Mouse (Mus musculus): ENCODE measurements around the gene Rilp. TPM values are rescaled to one million over a fixed set of nuclear protein-coding genes. Genes with fewer than 3 reads are reported as not detected.
"Not testable (repeated sequence)": the region's sequence is repeated elsewhere in the genome, so short reads cannot be mapped to it uniquely, and the experiment has no call there.

Rilp gene
- polyA plus RNA-seq, 1 experiment: 1.6 TPM

DNA sequence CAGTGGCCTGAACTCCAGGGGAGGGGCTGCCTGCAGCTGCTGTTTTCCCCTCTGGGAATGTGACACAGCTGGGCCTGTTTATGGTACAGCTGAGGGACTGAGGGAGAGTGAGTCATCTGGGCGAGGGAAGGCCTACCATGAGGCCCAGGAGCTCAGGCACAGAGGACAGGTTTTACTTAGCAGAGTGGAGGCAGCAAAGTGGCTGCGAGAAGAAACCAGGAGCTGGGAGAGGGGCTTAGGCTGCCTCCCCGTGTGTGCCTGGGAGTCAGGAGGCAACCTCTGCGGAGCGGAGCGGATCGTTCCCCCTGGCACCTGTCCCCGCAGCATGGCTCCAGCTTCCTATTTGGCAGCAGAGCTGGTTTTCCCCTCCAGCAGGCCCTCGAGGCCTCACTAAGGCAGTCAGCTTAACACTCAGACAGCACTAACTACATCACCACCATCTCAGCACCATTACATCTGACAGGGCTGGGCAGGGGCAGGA, 42.1 kb downstream of the Rilp start:
- H3K36me3 ChIP-seq (ENCODE audit: control insufficient read depth, insufficient read depth, low read length): peaks cover 11% of the 10 kb centered on the region; the same call in 1 of the 2 replicates
- TF ChIP-seq CTCF (IDR thresholded peaks at IDR 0.05; ENCODE audit: extremely low read depth, insufficient read depth, insufficient read length, insufficient replicate concordance) (no peak), POLR2A (IDR thresholded peaks at IDR 0.05; ENCODE audit: low read depth, low read length) (no peak)
- 0 out of 2 replicates have a peak, but pooled peaks cover 2% of the 10 kb centered on the region for H3K4me1 ChIP-seq (ENCODE audit: control insufficient read depth, insufficient read depth, insufficient read length)
- H3K4me3 ChIP-seq (ENCODE audit: extremely low read depth, insufficient read depth, insufficient read length): no peak overlapping the region
- WGBS: 75% methylated on average over 9 of the region's 9 CpGs
- no peak overlapping the region for H3K27ac ChIP-seq (ENCODE audit: insufficient read depth, low read length)
- DNase-seq (ENCODE audit: low read depth in 1 of 2, low spot score in 2 of 2): no peak
- H3K27me3 ChIP-seq (ENCODE audit: control insufficient read depth, insufficient read depth, low read length): no peaks in the 10 kb centered on the region

DNA sequence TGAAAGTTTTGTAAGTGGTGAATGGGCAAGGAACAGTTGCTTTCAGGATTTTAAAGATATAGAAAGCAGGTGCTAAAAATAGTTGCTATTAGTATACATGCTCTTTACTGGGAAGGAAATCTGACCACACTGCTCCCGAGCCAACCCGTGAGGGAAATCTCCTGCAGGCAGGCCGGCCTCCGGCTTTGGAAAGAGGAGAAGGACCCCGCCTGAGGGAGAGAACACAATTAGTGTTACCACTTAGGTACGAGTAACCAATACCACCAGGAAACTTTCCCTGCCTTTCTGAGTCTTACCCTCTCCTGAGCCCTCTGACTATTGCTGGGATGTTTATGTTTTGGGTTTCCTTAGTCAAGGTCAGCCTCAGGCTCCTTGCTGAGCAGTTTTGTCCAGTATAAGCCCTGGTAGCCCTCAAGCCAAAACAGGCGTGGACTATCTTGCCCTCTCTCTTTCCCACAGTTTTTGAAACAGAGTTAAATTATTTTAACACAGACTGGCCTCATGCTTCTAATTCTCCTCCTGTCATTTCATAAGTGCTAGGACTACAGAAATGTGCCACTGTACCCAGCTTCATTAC, 43.1 kb downstream of the Rilp start:
- Histone ChIP-seq H3K4me1 (ENCODE audit: control insufficient read depth, insufficient read depth, insufficient read length) (0 out of 2 replicates have a peak, but pooled peaks cover 2% of the 10 kb centered on the region), H3K27ac (ENCODE audit: insufficient read depth, low read length) (no peak overlapping the region), H3K4me3 (ENCODE audit: extremely low read depth, insufficient read depth, insufficient read length) (no peak overlapping the region), H3K36me3 (ENCODE audit: control insufficient read depth, insufficient read depth, low read length) (peaks cover 6% of the 10 kb centered on the region; the same call in 1 of the 2 replicates), H3K27me3 (ENCODE audit: control insufficient read depth, insufficient read depth, low read length) (no peaks in the 10 kb centered on the region)
- WGBS: 78% methylated on average over 7 of the region's 7 CpGs
- no peak for DNase-seq (ENCODE audit: low read depth in 1 of 2, low spot score in 2 of 2)
- TF ChIP-seq POLR2A (IDR thresholded peaks at IDR 0.05; ENCODE audit: low read depth, low read length): no peak
- TF ChIP-seq CTCF (IDR thresholded peaks at IDR 0.05; ENCODE audit: extremely low read depth, insufficient read depth, insufficient read length, insufficient replicate concordance): no peak

DNA sequence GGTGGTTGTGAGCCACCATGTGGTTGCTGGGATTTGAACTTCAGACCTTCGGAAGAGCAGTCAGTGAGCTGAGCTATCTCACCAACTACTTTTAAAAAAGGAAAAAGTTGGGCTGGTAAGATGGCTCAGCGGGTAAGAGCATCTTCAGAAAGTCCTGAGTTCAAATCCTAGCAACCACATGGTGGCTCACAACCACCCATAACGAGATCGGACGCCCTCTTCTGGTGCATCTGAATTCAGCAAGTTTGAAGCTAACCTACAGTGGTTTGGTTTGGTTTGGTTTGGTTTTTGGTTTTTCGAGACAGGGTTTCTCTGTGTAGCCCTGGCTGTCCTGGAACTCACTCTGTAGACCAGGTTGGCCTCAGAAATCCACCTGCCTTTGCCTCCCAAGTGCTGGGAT, 46.1 kb downstream of the Rilp start:
- WGBS: 91% methylated on average over 6 of the region's 6 CpGs
- H3K36me3 ChIP-seq (ENCODE audit: control insufficient read depth, insufficient read depth, low read length): not testable (repeated sequence)

GRCm38 (mm10) chr11:75557142-75557541, 47.2 kb downstream of the Rilp start:
- TF ChIP-seq CTCF (IDR thresholded peaks at IDR 0.05; ENCODE audit: extremely low read depth, insufficient read depth, insufficient read length, insufficient replicate concordance) (no peak), POLR2A (IDR thresholded peaks at IDR 0.05; ENCODE audit: low read depth, low read length) (no peak)
- H3K27ac ChIP-seq (ENCODE audit: insufficient read depth, low read length): no peak overlapping the region
- H3K36me3 ChIP-seq (ENCODE audit: control insufficient read depth, insufficient read depth, low read length): peaks cover 6% of the 10 kb centered on the region; the same call in 1 of the 2 replicates
- peaks cover 20% of the 10 kb centered on the region for H3K4me1 ChIP-seq (ENCODE audit: control insufficient read depth, insufficient read depth, insufficient read length)
- no peaks in the 10 kb centered on the region for H3K27me3 ChIP-seq (ENCODE audit: control insufficient read depth, insufficient read depth, low read length)
- WGBS: 92% methylated on average over 6 of the region's 6 CpGs
- no peak overlapping the region for H3K4me3 ChIP-seq (ENCODE audit: extremely low read depth, insufficient read depth, insufficient read length)
- no peak for DNase-seq (ENCODE audit: low read depth in 1 of 2, low spot score in 2 of 2)

More for the DNA sequence above, 46.1 kb downstream of the Rilp start:
- not testable (repeated sequence) for H3K27me3 ChIP-seq (ENCODE audit: control insufficient read depth, insufficient read depth, low read length); H3K4me3 ChIP-seq (ENCODE audit: extremely low read depth, insufficient read depth, insufficient read length); H3K27ac ChIP-seq (ENCODE audit: insufficient read depth, low read length); DNase-seq (ENCODE audit: low read depth in 1 of 2, low spot score in 2 of 2)
- H3K4me1 ChIP-seq (ENCODE audit: control insufficient read depth, insufficient read depth, insufficient read length): peaks cover 13% of the 10 kb centered on the region

GRCm38 (mm10) chr11:75558101-75558500, 48.2 kb downstream of the Rilp start:
- Histone ChIP-seq H3K36me3 (ENCODE audit: control insufficient read depth, insufficient read depth, low read length) (peaks cover 11% of the 10 kb centered on the region), H3K4me3 (ENCODE audit: extremely low read depth, insufficient read depth, insufficient read length) (no peak overlapping the region), H3K27me3 (ENCODE audit: control insufficient read depth, insufficient read depth, low read length) (no peaks in the 10 kb centered on the region), H3K27ac (ENCODE audit: insufficient read depth, low read length) (no peak overlapping the region), H3K4me1 (ENCODE audit: control insufficient read depth, insufficient read depth, insufficient read length) (peaks cover 20% of the 10 kb centered on the region)
- DNase-seq (ENCODE audit: low read depth in 1 of 2, low spot score in 2 of 2): no peak
- no peak for TF ChIP-seq CTCF (IDR thresholded peaks at IDR 0.05; ENCODE audit: extremely low read depth, insufficient read depth, insufficient read length, insufficient replicate concordance)
- no peak for TF ChIP-seq POLR2A (IDR thresholded peaks at IDR 0.05; ENCODE audit: low read depth, low read length)
- 72% methylated on average over 1 of the region's 1 CpGs for WGBS

GRCm38 (mm10) chr11:75559870-75560504, 50.1 kb downstream of the Rilp start:
- H3K36me3 ChIP-seq (ENCODE audit: control insufficient read depth, insufficient read depth, low read length): peaks cover 18% of the 10 kb centered on the region
- peak overlapping the region; percentile 84 for H3K27ac ChIP-seq (ENCODE audit: insufficient read depth, low read length)
- TF ChIP-seq POLR2A (IDR thresholded peaks at IDR 0.05; ENCODE audit: low read depth, low read length) (no peak), CTCF (IDR thresholded peaks at IDR 0.05; ENCODE audit: extremely low read depth, insufficient read depth, insufficient read length, insufficient replicate concordance) (no peak)
- no peak overlapping the region for H3K4me3 ChIP-seq (ENCODE audit: extremely low read depth, insufficient read depth, insufficient read length)
- DNase-seq (ENCODE audit: low read depth in 1 of 2, low spot score in 2 of 2): no peak
- H3K27me3 ChIP-seq (ENCODE audit: control insufficient read depth, insufficient read depth, low read length): no peaks in the 10 kb centered on the region
- peaks cover 20% of the 10 kb centered on the region for H3K4me1 ChIP-seq (ENCODE audit: control insufficient read depth, insufficient read depth, insufficient read length)
- 35% methylated on average over 8 of the region's 8 CpGs for WGBS

Data from spleen, adult 2 months (tissue).